Mouse (Mus musculus): ENCODE results near the gene Soga1.

The Soga1 gene

DNA sequence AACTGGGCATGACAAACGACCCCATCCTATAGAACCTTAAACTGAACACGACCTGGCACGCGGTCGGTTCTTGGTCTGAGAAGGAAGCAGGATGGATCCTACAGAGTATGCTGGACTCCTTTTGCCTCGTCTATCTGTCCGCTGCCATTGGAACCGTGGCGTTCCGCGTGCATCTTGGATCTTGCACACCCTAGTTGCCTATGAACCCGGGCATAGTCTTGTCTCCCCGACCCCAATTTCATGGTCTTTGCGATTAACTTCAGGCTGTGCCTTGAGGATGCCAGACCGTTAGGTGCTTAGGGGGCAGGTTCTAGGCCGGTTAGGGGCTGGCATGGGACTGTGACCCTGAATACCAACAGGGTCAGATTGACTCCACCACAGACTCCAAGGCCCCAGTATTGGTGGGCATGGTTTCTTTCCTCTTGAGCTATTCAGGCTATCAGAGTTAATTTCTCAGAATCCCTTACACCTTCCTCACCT lies 687 bp upstream of the Soga1 start:
- no peak for DNase-seq (ENCODE audit: low read depth, low spot score)

DNA sequence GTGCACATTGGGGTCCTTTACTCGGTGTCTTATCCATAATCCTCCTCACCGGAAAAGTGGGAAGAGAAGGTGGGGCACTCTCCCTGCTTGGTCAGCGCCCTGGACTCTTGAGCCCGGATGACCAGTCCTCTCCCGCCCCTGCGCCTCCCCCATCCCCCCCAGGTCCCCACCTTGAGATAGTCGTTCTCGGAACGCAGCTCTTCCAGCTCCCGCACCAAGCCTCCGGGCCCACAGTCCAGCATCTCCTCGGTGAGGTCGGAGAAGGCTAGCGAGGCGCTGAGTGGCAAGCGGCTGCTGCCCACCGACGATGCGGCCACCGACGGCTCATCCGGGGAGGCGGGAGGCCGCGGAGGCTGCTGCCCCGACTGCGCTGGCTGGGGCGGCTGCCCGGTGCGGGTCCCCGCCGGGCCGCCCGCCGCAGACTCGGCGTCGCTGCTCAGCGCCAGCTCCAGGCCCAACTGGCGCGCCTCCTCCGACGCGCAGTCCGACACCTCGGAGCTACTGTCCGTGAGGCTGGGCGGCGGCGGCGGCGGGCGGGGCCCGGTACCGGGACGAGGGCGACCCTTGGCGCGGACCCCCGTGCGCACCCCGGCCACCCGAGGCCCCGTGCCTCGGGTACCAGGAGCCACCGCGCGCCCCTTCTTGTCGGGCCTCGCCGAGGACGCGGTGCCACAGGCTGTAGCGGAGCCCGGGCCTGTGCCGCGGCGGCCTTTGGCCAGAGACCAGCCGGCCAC lies 828 bp downstream of the Soga1 start:
- no peak for DNase-seq (ENCODE audit: low read depth, low spot score)

DNA sequence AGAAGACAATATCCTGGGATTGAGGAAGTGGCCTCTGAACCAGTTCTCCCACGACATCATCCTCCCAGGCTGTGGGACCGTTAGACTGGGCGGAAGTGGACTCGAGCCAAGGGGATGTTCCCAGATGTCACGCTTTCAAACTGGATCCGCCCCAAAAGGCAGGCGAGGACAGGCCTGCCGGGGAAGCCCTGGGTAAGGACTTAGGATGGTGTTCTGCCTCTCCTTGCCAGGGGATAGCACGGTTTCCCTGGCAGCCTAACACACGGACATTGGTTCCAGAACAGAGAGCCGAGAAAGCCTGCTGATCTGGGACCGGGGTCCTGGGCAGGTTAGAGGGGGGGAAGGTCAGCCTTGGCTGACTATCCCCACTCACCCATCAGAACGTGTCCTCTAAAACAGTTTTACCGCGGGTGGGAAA lies 1.4 kb downstream of the Soga1 start:
- DNase-seq (ENCODE audit: low read depth, low spot score) = no peak

DNA sequence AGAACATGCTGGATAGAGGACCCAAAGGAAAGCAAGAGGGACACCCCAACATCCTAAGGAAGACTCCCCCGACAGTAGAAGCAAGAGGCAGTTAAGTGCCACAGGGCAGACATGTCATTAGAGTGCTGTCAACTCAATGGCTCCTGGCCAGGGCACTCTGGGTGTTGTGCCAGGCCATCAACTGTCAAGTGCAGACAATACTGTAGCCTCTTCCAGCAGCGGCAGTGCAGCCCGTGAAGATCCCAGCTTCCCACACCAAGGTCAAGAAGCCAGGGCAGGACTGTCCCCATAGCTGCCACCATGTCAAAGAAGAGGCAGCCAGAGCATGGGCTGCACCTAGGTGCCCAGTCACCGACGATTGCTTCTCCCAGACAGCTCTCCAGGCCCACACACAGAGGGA lies 1.9 kb downstream of the Soga1 start:
- DNase-seq (ENCODE audit: low read depth, low spot score) = no peak

DNA sequence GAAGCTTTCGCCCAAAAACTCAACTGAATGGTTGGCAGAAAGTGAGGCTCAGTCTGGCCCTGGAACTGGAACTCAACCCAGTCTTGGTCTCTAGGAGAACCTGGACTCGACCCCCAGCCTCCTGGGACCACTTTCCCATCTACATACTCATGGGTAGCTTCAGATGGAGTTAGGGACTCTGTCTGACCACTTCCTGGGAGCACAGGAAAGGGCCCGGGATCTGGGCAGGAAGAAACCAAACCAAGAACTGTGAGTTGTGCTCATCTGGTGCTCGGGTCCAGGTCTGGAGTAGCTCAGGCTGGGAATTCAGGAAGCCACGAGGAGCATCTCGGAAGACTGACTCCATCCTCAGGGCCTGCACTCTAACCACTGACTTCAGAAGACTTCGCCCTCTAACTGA lies 2.5 kb downstream of the Soga1 start:
- DNase-seq (ENCODE audit: low read depth, low spot score) = no peak

DNA sequence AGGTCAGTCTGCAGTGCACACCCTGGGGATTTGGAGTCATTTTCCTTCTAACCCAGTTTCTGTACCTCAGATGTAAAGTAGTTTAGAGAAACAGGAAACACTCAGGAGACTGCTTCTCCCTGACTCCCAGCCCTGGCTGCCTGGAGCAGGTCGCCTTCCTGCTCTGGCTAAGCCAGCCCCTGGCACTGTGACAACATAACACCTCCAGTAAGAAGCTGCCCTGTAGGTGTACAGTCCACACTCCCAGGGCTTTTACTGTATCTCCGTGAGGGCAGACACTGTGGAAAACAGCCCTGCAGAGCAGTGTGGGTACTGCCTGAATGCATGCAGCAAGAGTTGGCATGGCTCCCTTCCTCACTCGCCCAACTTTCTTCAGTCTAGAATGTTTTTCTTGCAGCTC lies 3.4 kb downstream of the Soga1 start:
- DNase-seq (ENCODE audit: low read depth, low spot score) = no peak

DNA sequence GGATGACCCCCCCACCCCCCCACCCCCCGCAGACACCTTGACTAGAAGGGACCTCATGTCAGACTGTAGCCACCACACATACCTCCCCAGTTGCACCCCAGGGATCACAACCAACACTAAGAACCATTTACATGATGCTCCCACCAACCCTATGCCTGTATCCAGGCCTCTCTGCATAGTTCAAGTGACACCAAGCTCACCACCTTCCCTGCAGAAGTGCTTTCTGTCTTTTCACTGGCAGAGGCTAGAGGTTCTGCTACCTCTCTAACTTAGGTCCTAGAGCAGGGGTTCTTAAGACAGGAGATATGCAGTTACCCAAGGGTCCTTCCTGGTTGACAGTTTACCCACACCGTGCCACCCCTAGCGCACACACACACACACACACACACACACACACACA lies 3.8 kb downstream of the Soga1 start:
- no peak for DNase-seq (ENCODE audit: low read depth, low spot score)

DNA sequence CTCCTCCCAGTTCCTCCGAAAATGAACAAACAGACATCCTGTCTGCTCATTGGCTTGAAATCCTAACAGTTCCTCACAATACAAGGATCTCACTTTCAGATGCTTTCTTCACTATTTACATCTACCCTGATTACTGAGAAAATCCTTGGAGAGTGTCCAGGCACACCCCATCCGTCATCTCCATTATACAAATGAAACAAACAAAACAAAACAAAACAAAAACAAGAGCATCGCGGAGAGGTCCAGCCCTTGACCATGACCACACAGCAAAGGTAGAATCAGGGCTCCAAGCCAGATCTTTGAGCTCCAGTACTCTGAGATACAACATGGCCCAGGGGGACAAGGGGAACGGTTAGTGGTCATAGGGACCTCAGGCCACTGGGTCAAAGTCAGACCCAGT lies 4.3 kb downstream of the Soga1 start:
- no peak for DNase-seq (ENCODE audit: low read depth, low spot score)

DNA sequence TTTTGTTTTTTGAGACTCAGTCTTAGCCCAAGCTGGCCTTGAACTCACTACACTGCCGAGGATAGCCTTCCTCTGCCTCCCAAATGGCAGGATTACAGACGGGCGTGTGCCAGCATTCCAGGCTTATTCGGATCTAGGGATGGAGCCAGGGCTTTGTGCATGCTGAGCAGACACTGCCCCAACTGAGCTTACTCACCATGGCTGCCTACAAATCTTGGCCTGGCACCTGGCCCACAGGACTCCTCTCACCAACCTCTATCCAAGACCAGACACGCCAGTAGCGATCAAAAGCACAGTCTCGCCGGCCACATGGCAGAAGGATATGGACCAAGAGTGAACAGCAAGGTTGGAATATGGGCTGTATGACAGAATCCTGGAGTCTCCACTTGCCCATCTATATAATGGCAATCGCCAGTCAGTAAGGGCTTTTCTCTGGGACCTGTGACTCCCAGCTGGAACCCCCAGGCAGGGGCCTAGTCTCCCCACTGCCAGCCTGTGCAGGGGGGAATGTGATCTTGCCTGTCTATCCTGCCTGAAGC lies 4.8 kb downstream of the Soga1 start:
- DNase-seq (ENCODE audit: low read depth, low spot score) = no peak

DNA sequence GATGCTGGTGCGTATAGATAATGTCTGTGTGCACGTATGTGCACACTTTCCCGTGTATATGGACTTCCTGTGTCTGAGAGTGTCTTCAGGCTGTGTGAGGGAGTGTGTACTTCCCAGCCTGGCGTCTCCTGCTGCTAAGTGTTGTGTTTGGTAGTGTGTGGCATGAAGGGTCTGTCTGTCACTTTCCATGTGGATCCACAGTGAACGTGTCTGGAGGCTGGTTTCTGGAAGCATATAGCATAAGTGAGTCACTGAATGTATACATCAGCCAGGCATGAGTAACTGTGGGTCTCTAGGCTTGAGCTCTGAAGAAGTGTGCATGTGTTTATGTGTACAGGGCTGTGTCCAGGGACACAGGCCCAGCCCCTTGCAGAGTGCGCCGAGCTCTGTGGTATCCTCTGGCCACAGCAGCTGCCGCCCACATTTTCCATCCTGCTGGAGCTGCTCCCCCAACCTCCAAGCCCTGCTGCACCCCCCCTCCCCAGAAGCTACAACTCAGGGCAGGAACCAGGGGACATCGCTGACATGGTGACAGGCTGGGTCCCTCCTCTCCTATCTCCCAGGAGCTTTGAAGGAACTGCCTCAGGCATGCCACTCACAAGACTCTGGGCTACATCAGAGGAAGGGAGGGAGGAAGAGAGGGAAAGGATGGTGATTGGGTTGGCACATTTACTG lies 5.5 kb downstream of the Soga1 start:
- DNase-seq (ENCODE audit: low read depth, low spot score) = no peak

DNA sequence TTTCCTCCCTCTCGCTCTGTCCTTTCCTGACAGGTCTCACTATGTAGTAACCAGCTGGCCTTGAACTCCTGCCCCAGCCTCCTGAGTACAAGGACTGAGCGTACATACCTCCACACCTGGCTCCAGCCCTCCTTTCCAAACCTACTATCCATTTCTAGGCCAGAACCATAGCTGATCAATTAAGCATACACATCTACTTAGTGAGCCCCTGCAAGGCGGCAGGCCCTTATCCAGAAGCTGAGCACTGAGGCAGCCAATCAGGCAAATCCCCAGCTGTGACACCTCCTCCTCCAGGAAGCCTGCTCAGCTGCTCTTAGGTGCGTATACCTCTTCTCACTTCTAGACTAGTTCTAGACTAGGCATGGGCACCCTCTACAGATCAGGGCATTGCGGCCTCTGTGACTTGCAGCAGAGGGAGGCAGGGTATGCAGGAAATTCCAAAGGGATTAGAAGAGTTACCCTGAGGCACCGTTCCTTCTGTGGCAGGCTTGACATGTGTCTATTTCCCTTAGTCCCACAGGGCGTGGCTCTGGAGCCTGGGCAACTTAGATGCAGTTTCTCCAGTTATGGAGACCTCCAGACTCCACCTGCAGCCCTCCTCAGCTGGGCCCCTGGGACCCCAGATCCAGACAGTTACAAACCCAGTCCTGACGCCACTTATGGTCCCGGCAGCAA lies 6.6 kb downstream of the Soga1 start:
- DNase-seq (ENCODE audit: low read depth, low spot score) = no peak

DNA sequence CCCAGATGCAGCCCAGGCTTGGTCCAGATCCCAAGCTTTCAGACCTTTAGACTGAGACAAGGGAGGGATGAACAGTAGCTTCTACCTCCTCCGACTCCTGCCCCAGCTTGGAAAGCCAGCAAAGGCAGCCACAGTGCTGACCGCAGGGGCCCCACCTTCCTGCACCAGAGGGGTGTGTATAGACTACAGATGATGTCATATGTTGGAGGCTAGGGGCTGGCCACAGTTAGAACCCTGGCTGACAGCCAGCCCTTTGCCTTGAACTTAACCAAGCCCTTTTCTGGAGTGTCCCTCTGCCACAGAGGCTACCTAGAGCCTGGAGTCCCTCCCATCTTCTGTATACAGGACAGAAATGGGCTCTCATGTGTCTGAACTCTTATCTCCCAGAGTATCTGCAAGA lies 7.5 kb downstream of the Soga1 start:
- no peak for DNase-seq (ENCODE audit: low read depth, low spot score)

DNA sequence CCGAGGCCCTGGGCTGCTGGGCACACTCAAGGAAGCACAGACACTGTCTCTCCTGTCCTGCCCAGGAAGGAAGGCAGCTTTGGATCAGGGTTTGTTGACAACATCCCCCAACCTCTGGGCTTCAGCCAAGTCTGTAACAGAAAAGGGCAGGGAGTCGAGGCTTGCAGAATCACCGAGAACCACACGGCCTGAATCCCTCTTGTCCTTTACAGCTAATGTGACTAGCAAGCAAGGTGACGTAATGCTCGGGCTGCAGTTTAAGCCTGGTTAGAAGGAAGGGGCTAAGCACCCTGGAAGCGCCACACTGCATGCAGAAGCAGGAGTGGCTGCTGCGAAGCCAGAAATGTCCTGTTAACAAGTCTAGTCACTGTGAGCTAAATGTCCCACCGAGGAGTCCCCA lies 8.7 kb downstream of the Soga1 start:
- no peak for DNase-seq (ENCODE audit: low read depth, low spot score)

DNA sequence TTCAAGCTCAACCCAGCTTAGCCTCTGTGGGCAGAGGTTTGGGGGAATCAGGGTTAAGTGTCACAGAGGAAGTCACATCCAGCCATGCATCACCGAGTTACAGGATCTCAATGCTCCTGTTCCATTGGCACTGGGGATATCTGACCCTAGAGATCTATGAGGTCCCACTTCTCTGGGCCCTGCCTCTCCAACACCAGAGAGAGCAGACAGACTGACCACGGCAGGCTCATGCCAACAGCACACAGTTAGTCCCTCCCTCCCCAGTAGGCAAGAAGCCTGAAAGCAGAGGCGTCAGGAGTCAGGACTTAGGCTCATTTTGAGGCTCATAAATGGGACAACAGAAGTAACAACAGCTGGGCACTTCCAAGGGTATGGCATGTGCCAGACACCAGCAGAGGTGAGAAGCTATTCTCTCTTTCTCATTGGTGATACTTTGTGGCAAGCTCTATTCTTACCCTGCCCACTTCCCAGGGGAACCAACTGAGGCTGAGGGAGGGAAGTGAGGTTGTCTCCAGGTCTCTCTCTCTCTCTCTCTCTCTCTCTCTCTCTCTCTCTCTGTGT lies 9.2 kb downstream of the Soga1 start:
- DNase-seq (ENCODE audit: low read depth, low spot score) = no peak

DNA sequence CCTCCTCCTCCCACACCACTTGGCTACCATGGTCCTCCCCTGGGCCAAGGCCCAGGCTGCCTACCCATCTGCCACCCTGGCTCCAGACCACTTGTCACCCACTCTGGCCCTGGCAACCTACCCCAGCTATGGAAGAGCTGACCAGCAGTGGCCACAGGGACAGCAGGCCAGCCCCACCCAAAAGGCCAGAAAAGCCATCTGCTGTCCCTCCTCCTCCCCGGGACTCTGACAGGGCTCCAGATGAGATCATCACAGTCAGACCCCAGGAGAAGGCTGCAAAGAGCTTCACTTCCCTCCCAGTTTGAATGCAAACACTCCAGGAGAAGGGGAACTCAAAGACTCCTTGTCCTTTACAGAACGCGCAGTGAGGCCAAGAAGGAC lies 9.7 kb downstream of the Soga1 start:
- DNase-seq (ENCODE audit: low read depth, low spot score) = no peak

DNA sequence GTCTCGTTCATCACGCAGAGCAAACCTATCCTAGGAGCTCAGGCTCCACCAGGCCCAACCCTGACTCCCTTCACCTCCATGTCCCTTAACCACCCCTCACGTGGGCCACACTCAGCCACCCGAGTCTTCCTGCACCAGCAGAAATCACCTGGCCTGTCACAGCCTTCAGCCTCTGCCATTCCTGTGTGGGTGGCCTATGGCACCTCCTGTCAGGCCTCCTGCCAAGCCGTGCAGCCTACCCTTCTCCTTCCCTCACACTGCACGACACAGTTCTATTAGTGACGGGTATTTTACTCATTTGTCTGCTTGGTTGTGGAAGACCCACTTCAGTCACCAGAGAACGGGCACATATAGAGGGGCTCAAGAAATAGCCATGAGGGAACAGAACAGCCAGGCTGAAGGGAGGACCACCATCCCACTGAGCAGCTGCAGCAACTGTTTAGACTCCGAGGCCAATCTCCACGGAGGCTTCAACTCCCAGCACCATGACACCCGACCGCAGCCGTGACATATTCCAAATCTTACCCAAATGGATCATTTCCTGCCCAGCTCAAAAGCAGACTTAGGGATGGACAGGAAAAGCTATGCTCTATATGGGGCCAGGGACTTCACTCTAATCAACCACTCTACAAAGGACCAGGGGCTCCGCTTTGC lies 10.2 kb downstream of the Soga1 start:
- no peak for DNase-seq (ENCODE audit: low read depth, low spot score)

DNA sequence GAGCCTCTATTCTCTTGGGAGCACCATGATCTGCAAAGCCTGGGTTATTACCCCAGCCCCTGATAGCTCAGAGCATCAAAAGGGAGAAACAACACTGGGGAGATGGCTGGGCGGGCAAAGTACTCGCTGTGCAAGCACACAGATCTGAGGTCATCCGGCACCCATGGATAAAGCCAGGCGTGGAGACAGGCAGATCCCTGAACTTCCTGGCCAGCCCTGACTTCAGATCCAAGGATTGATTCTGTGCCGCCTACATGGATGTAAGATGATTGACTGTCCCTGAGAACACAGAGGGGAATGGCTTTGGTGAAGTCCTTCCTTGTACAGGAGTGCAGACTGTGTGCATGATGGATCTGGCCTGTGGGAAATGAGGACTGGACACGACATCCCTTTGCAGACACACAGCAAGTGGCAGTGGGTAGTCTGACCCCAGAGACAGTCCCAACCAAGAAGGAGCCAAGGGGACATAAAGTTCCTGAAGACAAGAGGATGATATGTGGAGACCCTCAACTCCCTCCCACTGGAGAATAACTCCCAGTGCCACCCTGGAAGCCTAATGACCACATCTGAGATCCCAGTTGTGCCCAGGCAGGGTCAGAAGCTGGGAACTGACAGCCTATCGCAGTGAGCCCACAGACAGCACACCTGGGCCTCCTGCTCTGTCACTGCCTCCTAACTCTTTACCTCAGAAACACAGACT lies 12.2 kb downstream of the Soga1 start:
- no peak for DNase-seq (ENCODE audit: low read depth, low spot score)

DNA sequence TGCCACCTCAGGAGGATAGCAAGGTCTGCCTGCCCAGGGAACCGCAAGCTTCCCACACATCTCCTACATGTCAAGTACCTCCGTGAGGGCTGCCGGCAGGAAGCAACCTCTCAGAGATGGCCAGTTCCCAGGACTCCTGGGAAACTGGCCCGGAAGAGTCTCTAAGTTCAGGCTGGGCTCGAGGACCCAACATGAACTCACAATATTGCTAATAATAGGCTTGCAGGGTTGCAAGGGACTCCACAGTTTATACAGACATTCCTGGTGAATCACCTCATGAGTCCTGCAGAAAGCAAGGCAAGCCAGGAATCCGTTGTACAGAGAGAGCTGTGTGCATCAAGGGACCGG lies 13.2 kb downstream of the Soga1 start:
- no peak for DNase-seq (ENCODE audit: low read depth, low spot score)

DNA sequence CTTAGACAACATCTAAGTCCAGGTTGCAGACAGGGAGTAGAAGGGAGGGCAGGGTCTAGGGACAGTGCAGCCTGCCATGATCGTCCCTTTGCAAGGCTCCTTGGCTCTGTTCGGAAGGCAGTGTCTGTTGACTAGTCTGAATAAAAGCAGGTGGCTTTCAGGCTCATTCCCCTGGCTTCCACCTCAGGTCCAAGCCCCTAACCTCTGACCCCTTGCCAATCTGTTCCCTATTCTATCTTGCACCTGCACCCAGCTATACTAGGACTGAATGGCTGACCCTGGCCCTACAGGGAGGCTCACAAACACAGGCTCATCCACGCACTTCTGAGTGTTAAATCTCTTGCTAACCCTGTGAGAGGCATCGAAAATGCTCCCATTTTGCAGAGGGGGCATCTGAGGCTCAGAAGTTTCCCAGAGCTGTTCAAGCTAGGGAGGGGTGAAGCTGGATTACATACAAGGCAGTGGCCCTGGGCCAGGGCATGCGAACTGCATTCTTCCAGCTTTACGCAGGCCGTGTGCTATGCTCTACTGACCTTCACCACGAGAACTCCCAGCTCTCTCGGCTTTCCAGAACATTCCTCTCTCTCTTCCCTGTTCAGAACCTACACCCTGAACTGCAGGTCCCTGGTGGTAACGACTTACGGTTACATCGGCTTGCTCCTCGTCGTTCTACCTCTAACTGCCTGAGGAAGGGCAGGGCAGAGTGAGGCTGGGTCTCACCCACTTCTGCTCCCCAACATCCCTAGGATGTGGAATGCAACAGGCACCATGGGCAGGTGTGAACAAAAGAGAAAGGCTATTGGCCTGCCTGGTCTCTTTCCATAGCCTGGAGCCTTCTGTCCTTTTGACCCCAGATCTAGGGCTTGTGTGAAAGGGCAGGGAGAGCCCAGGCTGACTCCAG lies 13.8 kb downstream of the Soga1 start:
- DNase-seq (ENCODE audit: low read depth, low spot score) = no peak

DNA sequence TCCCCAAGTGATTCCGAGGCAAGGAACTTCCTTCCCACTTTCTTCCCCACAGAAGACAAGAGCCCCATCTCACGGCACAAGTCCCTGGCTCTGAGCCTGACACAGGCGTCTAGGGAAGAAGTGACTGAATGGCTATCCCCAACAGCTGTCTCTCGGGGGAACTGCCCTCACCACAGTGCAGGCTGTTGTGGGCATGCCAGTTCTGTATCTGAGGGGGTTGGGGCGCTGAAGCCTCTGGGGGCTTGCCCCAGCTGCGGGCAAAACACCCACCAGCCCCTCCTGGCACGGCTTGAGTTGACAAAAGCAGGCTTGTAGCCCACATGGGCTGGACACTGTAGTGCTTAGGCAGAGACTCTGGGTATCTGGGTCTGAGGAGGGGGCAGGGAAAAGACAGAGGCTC lies 14.9 kb downstream of the Soga1 start:
- no peak for DNase-seq (ENCODE audit: low read depth, low spot score)

All from telencephalon, adult 2 months (tissue).